Mouse (Mus musculus): ENCODE data around the gene Npr2. TPM values are rescaled to one million over a fixed set of nuclear protein-coding genes. Genes with fewer than 3 reads are reported as not detected.

Gene Npr2
- polyA plus RNA-seq, 1 experiment: 5.1 TPM

DNA sequence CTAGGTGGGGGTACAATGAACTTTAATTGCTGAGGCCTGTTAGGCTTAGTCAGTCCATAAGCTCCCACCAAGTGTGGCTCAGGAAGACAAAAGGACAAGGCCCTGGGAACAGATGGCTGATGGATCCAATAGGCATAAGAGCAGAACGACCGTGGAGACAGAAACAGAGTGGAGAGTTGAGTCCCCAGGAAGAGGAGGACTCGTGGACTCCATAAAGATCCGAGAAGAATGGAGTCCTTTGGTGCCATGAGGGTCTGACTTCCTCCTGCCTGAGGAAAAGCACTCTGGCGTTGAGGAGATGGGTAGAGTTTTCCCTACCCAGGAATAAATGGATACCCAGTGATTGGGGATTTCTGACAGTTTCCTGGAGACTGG lies 1.1 kb upstream of the Npr2 start:
- H3K9me3 ChIP-seq (replicated peaks; ENCODE audit: control insufficient read depth, insufficient read depth, low read length, poor library complexity, severe bottlenecking): peaks cover under 1% of the 10 kb centered on the region; the same call in 1 of the 2 replicates
- no peak overlapping the region for H3K4me3 ChIP-seq (ENCODE audit: low read depth, low read length)
- TF ChIP-seq CTCF (IDR thresholded peaks at IDR 0.05; ENCODE audit: low read depth, low read length) (no peak), POLR2A (IDR thresholded peaks at IDR 0.05; ENCODE audit: insufficient read depth, low read length) (no peak), EP300 (IDR thresholded peaks at IDR 0.05; ENCODE audit: insufficient read depth, low read depth, low read length) (no peak)
- H3K9ac ChIP-seq (ENCODE audit: low read depth, poor library complexity, severe bottlenecking): no peak overlapping the region
- H3K27ac ChIP-seq (ENCODE audit: insufficient read depth, low read length): no peak overlapping the region
- H3K4me1 ChIP-seq (ENCODE audit: control insufficient read depth, insufficient read depth, low read length): no peaks in the 10 kb centered on the region
- no peaks in the 10 kb centered on the region for H3K36me3 ChIP-seq (ENCODE audit: control insufficient read depth, insufficient read depth, low read length, poor library complexity, severe bottlenecking)
- peaks cover 5% of the 10 kb centered on the region; the same call in 1 of the 2 replicates for H3K27me3 ChIP-seq (ENCODE audit: control insufficient read depth, insufficient read depth, low read length, poor library complexity, severe bottlenecking)

DNA sequence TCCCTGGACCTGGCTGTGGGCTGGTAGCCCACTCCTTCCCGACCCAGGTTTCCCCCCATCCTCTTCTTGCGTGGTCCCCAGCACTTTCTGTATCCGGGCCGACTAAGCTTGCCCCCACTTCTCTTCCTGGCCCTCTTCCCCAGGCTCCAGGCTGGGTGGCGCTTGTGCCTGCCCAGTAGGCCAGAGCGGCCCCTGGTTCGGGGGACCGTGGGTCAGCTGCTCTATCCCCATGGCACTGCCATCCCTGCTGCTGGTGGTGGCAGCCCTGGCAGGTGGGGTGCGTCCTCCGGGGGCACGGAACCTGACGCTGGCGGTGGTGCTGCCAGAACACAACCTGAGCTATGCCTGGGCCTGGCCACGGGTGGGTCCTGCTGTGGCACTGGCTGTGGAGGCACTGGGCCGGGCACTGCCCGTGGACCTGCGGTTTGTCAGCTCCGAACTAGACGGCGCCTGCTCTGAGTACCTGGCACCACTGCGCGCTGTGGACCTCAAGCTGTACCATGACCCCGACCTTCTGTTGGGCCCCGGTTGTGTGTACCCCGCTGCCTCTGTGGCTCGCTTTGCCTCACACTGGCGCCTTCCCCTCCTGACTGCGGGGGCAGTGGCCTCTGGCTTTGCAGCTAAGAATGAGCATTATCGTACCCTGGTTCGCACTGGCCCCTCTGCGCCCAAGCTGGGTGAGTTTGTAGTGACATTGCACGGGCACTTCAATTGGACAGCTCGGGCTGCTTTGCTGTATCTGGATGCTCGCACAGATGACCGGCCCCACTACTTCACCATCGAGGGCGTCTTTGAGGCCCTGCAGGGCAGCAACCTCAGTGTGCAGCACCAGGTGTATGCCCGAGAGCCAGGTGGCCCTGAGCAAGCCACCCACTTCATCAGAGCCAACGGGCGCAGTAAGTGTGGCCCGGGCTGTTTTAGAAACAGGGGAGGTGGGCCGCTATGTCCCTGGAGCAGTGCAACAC lies 503 bp downstream of the Npr2 start:
- no peak overlapping the region for H3K27ac ChIP-seq (ENCODE audit: insufficient read depth, low read length)
- peak overlapping the region; percentile 92 for H3K9ac ChIP-seq (ENCODE audit: low read depth, poor library complexity, severe bottlenecking)
- TF ChIP-seq POLR2A (IDR thresholded peaks at IDR 0.05; ENCODE audit: insufficient read depth, low read length) (no peak), EP300 (IDR thresholded peaks at IDR 0.05; ENCODE audit: insufficient read depth, low read depth, low read length) (no peak), CTCF (IDR thresholded peaks at IDR 0.05; ENCODE audit: low read depth, low read length) (no peak)
- no peaks in the 10 kb centered on the region for H3K9me3 ChIP-seq (replicated peaks; ENCODE audit: control insufficient read depth, insufficient read depth, low read length, poor library complexity, severe bottlenecking)
- no peaks in the 10 kb centered on the region for H3K4me1 ChIP-seq (ENCODE audit: control insufficient read depth, insufficient read depth, low read length)
- H3K36me3 ChIP-seq (ENCODE audit: control insufficient read depth, insufficient read depth, low read length, poor library complexity, severe bottlenecking): no peaks in the 10 kb centered on the region
- H3K27me3 ChIP-seq (ENCODE audit: control insufficient read depth, insufficient read depth, low read length, poor library complexity, severe bottlenecking): peaks cover 5% of the 10 kb centered on the region; the same call in 1 of the 2 replicates
- peak overlapping the region; percentile 81 for H3K4me3 ChIP-seq (ENCODE audit: low read depth, low read length)

DNA sequence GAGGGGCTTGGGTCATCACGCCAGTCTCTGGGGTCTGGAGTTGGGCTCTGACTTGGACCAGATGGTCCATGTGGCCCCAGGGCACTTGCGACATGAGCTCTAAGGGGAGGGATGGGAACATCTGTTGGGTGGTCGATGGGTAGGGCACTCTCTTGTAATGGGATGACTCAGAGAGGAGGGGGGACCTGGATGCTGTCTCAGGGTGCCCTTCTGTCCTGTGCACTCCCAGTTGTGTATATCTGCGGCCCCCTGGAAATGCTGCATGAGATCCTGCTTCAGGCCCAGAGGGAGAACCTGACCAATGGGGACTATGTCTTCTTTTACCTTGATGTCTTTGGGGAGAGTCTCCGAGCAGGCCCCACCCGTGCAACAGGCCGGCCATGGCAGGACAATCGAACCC lies 1.6 kb downstream of the Npr2 start:
- Histone ChIP-seq H3K36me3 (ENCODE audit: control insufficient read depth, insufficient read depth, low read length, poor library complexity, severe bottlenecking) (no peaks in the 10 kb centered on the region), H3K4me3 (ENCODE audit: low read depth, low read length) (no peak overlapping the region), H3K9ac (ENCODE audit: low read depth, poor library complexity, severe bottlenecking) (no peak overlapping the region), H3K4me1 (ENCODE audit: control insufficient read depth, insufficient read depth, low read length) (no peaks in the 10 kb centered on the region), H3K27ac (ENCODE audit: insufficient read depth, low read length) (no peak overlapping the region), H3K9me3 (replicated peaks; ENCODE audit: control insufficient read depth, insufficient read depth, low read length, poor library complexity, severe bottlenecking) (no peaks in the 10 kb centered on the region), H3K27me3 (ENCODE audit: control insufficient read depth, insufficient read depth, low read length, poor library complexity, severe bottlenecking) (peaks cover 5% of the 10 kb centered on the region; the same call in 1 of the 2 replicates)
- TF ChIP-seq EP300 (IDR thresholded peaks at IDR 0.05; ENCODE audit: insufficient read depth, low read depth, low read length) (no peak), CTCF (IDR thresholded peaks at IDR 0.05; ENCODE audit: low read depth, low read length) (no peak), POLR2A (IDR thresholded peaks at IDR 0.05; ENCODE audit: insufficient read depth, low read length) (no peak)

DNA sequence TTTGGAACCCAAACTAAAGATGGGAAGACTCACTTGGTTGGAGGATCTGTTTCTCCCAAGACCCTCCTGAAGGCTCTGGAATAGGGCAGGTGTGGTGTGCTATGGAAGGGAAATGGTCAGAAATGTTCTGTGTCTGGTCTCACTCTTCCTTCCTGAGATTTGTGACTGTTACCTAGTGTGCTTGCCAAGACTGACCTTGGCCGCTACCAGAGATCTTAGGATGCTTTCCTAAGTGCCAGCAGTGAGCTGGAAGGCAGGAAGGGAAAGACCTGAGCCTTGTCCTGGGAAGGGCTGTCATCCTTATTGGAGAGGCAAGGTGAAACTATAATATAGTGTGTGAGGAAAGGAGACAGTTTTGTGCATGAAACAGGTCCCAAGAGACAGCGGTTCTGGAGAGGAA lies 2.0 kb downstream of the Npr2 start:
- no peak overlapping the region for H3K27ac ChIP-seq (ENCODE audit: insufficient read depth, low read length)
- TF ChIP-seq POLR2A (IDR thresholded peaks at IDR 0.05; ENCODE audit: insufficient read depth, low read length): no peak
- no peak for TF ChIP-seq EP300 (IDR thresholded peaks at IDR 0.05; ENCODE audit: insufficient read depth, low read depth, low read length)
- TF ChIP-seq CTCF (IDR thresholded peaks at IDR 0.05; ENCODE audit: low read depth, low read length): no peak
- H3K4me1 ChIP-seq (ENCODE audit: control insufficient read depth, insufficient read depth, low read length): no peaks in the 10 kb centered on the region
- H3K9ac ChIP-seq (ENCODE audit: low read depth, poor library complexity, severe bottlenecking): no peak overlapping the region
- peaks cover 5% of the 10 kb centered on the region; the same call in 1 of the 2 replicates for H3K27me3 ChIP-seq (ENCODE audit: control insufficient read depth, insufficient read depth, low read length, poor library complexity, severe bottlenecking)
- H3K9me3 ChIP-seq (replicated peaks; ENCODE audit: control insufficient read depth, insufficient read depth, low read length, poor library complexity, severe bottlenecking): no peaks in the 10 kb centered on the region
- no peaks in the 10 kb centered on the region for H3K36me3 ChIP-seq (ENCODE audit: control insufficient read depth, insufficient read depth, low read length, poor library complexity, severe bottlenecking)
- H3K4me3 ChIP-seq (ENCODE audit: low read depth, low read length): no peak overlapping the region

DNA sequence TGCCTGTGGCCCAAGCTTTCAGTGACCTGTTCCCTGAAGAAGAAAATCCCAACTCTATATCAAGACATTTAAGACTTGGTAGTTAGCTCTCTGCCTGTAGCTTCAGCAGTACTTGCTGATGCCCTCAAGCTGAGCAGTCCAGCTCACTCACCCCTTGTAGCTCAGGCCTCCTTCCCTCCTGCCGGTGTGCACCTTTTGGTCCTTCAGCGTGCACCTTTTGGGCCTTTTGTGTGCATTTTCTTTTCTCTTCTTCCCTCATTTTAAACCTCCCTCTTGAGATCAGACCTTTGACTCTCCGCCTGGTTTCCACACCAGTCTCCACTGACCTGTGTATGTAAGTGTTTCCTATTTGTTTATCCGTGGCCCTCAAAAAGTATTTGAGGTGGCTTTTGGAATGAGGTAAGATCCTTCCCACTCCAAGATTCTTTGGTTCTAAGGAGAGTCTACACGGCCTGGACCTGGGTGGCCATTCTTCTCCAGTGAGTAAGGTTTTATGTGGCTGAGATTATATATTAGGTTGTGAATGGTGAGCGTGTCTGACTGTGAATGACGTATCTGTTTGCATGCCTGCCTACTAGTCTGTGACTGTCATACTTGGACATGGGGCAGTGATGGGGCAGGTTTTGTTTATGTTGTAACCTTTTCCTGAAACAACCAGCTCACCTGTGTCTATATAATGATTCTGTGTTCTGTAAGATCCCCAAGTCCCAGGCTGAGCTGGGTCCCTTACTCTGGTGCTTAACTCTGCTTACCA lies 3.1 kb downstream of the Npr2 start:
- Histone ChIP-seq H3K4me3 (ENCODE audit: low read depth, low read length) (no peak overlapping the region), H3K9ac (ENCODE audit: low read depth, poor library complexity, severe bottlenecking) (no peak overlapping the region), H3K27me3 (ENCODE audit: control insufficient read depth, insufficient read depth, low read length, poor library complexity, severe bottlenecking) (peaks cover 5% of the 10 kb centered on the region; the same call in 1 of the 2 replicates), H3K4me1 (ENCODE audit: control insufficient read depth, insufficient read depth, low read length) (no peaks in the 10 kb centered on the region), H3K27ac (ENCODE audit: insufficient read depth, low read length) (no peak overlapping the region), H3K9me3 (replicated peaks; ENCODE audit: control insufficient read depth, insufficient read depth, low read length, poor library complexity, severe bottlenecking) (no peaks in the 10 kb centered on the region), H3K36me3 (ENCODE audit: control insufficient read depth, insufficient read depth, low read length, poor library complexity, severe bottlenecking) (no peaks in the 10 kb centered on the region)
- TF ChIP-seq EP300 (IDR thresholded peaks at IDR 0.05; ENCODE audit: insufficient read depth, low read depth, low read length) (no peak), POLR2A (IDR thresholded peaks at IDR 0.05; ENCODE audit: insufficient read depth, low read length) (no peak), CTCF (IDR thresholded peaks at IDR 0.05; ENCODE audit: low read depth, low read length) (no peak)

Measured in ES-Bruce4 (cell line).